Mouse (Mus musculus) kidney, postnatal 0 days (tissue): Measurements from ENCODE around the gene Pik3r2. TPM values are rescaled to one million over a fixed set of nuclear protein-coding genes. Genes with fewer than 3 reads are reported as not detected.
A peak's percentile ranks its signal among the peaks of the same experiment; 100 is the strongest.

Experiments used
- ATAC-seq: fragments of 200-750 bp; cut with Nextera tagmentation; replicated peaks from 2 replicates; pipeline ENCODE4 v1.8.0; 2017; ENCODE audit warnings: low read depth, moderate number of reproducible peaks, moderate TSS enrichment, moderate library complexity; ENCODE audit not compliant: low FRiP score
- DNase-seq: peaks from one replicate; pipeline ENCODE4 v3.0.0-alpha.2; 2016; ENCODE audit warnings: low spot score
- H3K27ac ChIP-seq: fragments of 300-500 bp; sonication (generic); 2 replicates; pipeline ENCODE4 v1.5.1; 2014; ENCODE audit warnings: mild to moderate bottlenecking
- H3K27me3 ChIP-seq: fragments of 300-500 bp; sonication (generic); 2 replicates; pipeline ENCODE4 v1.6.1; 2014; ENCODE audit warnings: low read length, mixed read lengths; ENCODE audit not compliant: insufficient read depth
- H3K36me3 ChIP-seq: fragments of 300-500 bp; sonication (generic); 2 replicates; pipeline ENCODE4 v1.6.1; 2014; ENCODE audit warnings: low read length, mixed read lengths; ENCODE audit not compliant: insufficient read depth
- H3K4me1 ChIP-seq: fragments of 300-500 bp; sonication (generic); replicated peaks from 2 replicates; pipeline ENCODE4 v1.6.1; 2014; ENCODE audit warnings: antibody characterized with exemption, low read length, mixed read lengths; ENCODE audit not compliant: insufficient read depth
- H3K4me2 ChIP-seq: fragments of 300-500 bp; sonication (generic); 2 replicates; pipeline ENCODE4 v1.6.1; 2014; ENCODE audit warnings: mild to moderate bottlenecking, low read length, moderate library complexity, mixed read lengths
- H3K4me3 ChIP-seq: fragments of 300-500 bp; sonication (generic); replicated peaks from 2 replicates; pipeline ENCODE4 v1.5.1; 2014; ENCODE audit warnings: low read depth, low read length
- H3K9ac ChIP-seq: fragments of 300-500 bp; sonication (generic); 2 replicates; pipeline ENCODE4 v1.6.1; 2014; ENCODE audit warnings: low read depth, low read length
- H3K9me3 ChIP-seq: fragments of 300-500 bp; sonication (generic); replicated peaks from 2 replicates; pipeline ENCODE4 v1.6.1; 2016; ENCODE audit warnings: low read length, inconsistent platforms, mixed read lengths
- CTCF ChIP-seq: IDR thresholded peaks from 2 replicates; pipeline ENCODE4 v1.5.1; 2016; ENCODE audit warnings: antibody characterized with exemption, low read depth, mild to moderate bottlenecking, moderate library complexity
- WGBS: fragments of 180-500 bp; shearing (Covaris S2); extraction: QIAGEN DNeasy Blood & Tissue Kit; methylation state at CpG from one replicate; pipeline ENCODE4 v1.1.7; 2014; 5-methylcytosine and 5-hydroxymethylcytosine counted together
- polyA plus RNA-seq: library from polyadenylated mRNA; unstranded; fragments of >200 nt; fragmentation: Nextera tagmentation; extraction: Ambion mirVana; gene quantifications from 2 replicates; pipeline ENCODE4 v1.2.1, GENCODE M21; 2015

Pik3r2 gene
- polyA plus RNA-seq, 1 experiment from 2014 or later, result 43.8 TPM

DNA sequence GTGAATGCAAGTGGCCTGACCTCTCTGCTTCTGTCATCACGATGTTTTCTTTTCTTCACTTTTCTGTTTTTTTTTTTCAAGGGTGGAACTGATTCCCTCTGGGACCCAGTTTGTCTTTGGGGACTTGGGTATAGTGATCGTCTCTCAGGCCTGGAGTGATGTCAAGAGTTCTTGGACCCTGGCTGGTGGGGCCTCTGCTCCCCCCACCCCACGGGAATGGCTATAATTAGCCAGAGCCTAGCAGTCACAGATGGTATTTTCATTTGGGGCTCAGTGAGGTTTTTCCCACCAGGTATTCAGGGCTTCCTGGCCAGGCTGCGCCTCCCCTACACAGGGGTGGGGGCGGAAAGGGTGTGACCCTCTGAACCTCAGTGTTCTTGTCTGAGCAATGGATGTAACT is 34.9 kb downstream of the Pik3r2 start:
- no peak overlapping the region for H3K4me2 ChIP-seq
- no peak for DNase-seq
- WGBS, result 48% methylated on average over 5 of the region's 5 CpGs
- H3K4me1 ChIP-seq, result 0 out of 2 replicates have a peak, but pooled peaks cover 20% of the 10 kb centered on the region
- H3K27me3 ChIP-seq, result 0 out of 2 replicates have a peak, but pooled peaks cover 6% of the 10 kb centered on the region
- no peaks in the 10 kb centered on the region for H3K9me3 ChIP-seq
- TF ChIP-seq CTCF, result no peak
- H3K9ac ChIP-seq, result no peak overlapping the region
- H3K4me3 ChIP-seq, result no peak overlapping the region
- no peaks in the 10 kb centered on the region for H3K36me3 ChIP-seq
- H3K27ac ChIP-seq, result no peak overlapping the region
- no peak for ATAC-seq

GRCm38 (mm10) chr8:70738211-70738610 is 38.3 kb downstream of the Pik3r2 start:
- Histone ChIP-seq H3K27me3 (0 out of 2 replicates have a peak, but pooled peaks cover 3% of the 10 kb centered on the region), H3K4me3 (no peak overlapping the region), H3K4me1 (0 out of 2 replicates have a peak, but pooled peaks cover 6% of the 10 kb centered on the region), H3K9ac (no peak overlapping the region), H3K9me3 (no peaks in the 10 kb centered on the region), H3K36me3 (no peaks in the 10 kb centered on the region), H3K27ac (no peak overlapping the region), H3K4me2 (no peak overlapping the region)
- TF ChIP-seq CTCF, result no peak
- 56% methylated on average over 3 of the region's 3 CpGs for WGBS
- no peak for ATAC-seq
- DNase-seq, result no peak

GRCm38 (mm10) chr8:70737705-70738104 is 38.8 kb downstream of the Pik3r2 start:
- Histone ChIP-seq H3K36me3 (no peaks in the 10 kb centered on the region), H3K4me2 (no peak overlapping the region), H3K4me3 (no peak overlapping the region), H3K27ac (no peak overlapping the region), H3K9ac (no peak overlapping the region), H3K4me1 (0 out of 2 replicates have a peak, but pooled peaks cover 1% of the 10 kb centered on the region), H3K27me3 (0 out of 2 replicates have a peak, but pooled peaks cover 3% of the 10 kb centered on the region), H3K9me3 (no peaks in the 10 kb centered on the region)
- no peak for DNase-seq
- TF ChIP-seq CTCF, result no peak
- no peak for ATAC-seq
- 68% methylated on average over 5 of the region's 5 CpGs for WGBS

- Histone ChIP-seq H3K27me3 (peaks cover 3% of the 10 kb centered on the region; the same call in 1 of the 2 replicates), H3K36me3 (no peaks in the 10 kb centered on the region), H3K9ac (no peak overlapping the region), H3K4me2 (no peak overlapping the region), H3K4me3 (no peak overlapping the region), H3K9me3 (no peaks in the 10 kb centered on the region), H3K27ac (no peak overlapping the region), H3K4me1 (peaks cover 6% of the 10 kb centered on the region; the same call in 1 of the 2 replicates)
- no peak for TF ChIP-seq CTCF
- DNase-seq (no peak), ATAC-seq (no peak)
- 68% methylated on average over 4 of the region's 4 CpGs for WGBS
Observed at GRCm38 (mm10) chr8:70730956-70731355, 45.6 kb downstream of the Pik3r2 start.

- peak; percentile 52 for TF ChIP-seq CTCF
- Histone ChIP-seq H3K36me3 (no peaks in the 10 kb centered on the region), H3K27me3 (peaks cover 3% of the 10 kb centered on the region; the same call in 1 of the 2 replicates), H3K4me1 (peaks cover 6% of the 10 kb centered on the region; the same call in 1 of the 2 replicates), H3K9ac (peak overlapping the region; percentile 49; the same call in 1 of the 2 replicates), H3K4me3 (peak overlapping the region; percentile 31), H3K27ac (no peak overlapping the region), H3K4me2 (peak overlapping the region; percentile 53), H3K9me3 (no peaks in the 10 kb centered on the region)
- ATAC-seq (peak; percentile 50; the same call in 1 of the 2 replicates), DNase-seq (peak; percentile 17)
- 4% methylated on average over 34 of the region's 34 CpGs for WGBS
Observed at GRCm38 (mm10) chr8:70729808-70730475, 46.6 kb downstream of the Pik3r2 start.

DNA sequence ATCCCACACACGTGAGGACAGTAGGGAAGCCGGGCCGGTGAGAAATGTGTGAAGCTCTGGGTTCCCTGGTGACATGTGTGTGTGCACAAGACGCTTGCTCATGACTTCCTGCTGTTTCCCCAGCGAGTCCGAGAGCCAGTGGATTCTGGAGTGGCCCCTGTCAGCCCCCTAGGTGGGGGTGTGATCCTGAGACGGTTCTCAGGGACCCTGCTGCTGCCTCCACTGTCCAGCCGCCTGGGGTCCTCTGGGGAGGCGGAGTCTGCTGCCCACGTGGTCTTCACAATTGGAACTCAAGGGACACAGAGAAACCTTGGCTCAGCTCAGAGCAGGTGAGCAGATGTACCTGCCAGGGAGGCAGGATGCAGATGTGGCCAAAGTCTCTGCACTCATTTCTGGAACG is 49.8 kb downstream of the Pik3r2 start:
- H3K27me3 ChIP-seq, result peaks cover 3% of the 10 kb centered on the region; the same call in 1 of the 2 replicates
- no peaks in the 10 kb centered on the region for H3K9me3 ChIP-seq
- no peak overlapping the region for H3K4me2 ChIP-seq
- ATAC-seq (no peak), DNase-seq (no peak)
- H3K9ac ChIP-seq, result no peak overlapping the region
- peaks cover 6% of the 10 kb centered on the region; the same call in 1 of the 2 replicates for H3K4me1 ChIP-seq
- H3K27ac ChIP-seq, result no peak overlapping the region
- no peaks in the 10 kb centered on the region for H3K36me3 ChIP-seq
- no peak overlapping the region for H3K4me3 ChIP-seq
- 38% methylated on average over 11 of the region's 11 CpGs for WGBS
- TF ChIP-seq CTCF, result no peak
